Mouse (Mus musculus) ES-CJ7 (cell line): ENCODE results near the gene Supt20.

Experiments
- DNase-seq: peaks from one replicate; pipeline ENCODE4 v3.0.0; 2011; ENCODE audit warnings: low read depth, low spot score

The Supt20 gene

DNA sequence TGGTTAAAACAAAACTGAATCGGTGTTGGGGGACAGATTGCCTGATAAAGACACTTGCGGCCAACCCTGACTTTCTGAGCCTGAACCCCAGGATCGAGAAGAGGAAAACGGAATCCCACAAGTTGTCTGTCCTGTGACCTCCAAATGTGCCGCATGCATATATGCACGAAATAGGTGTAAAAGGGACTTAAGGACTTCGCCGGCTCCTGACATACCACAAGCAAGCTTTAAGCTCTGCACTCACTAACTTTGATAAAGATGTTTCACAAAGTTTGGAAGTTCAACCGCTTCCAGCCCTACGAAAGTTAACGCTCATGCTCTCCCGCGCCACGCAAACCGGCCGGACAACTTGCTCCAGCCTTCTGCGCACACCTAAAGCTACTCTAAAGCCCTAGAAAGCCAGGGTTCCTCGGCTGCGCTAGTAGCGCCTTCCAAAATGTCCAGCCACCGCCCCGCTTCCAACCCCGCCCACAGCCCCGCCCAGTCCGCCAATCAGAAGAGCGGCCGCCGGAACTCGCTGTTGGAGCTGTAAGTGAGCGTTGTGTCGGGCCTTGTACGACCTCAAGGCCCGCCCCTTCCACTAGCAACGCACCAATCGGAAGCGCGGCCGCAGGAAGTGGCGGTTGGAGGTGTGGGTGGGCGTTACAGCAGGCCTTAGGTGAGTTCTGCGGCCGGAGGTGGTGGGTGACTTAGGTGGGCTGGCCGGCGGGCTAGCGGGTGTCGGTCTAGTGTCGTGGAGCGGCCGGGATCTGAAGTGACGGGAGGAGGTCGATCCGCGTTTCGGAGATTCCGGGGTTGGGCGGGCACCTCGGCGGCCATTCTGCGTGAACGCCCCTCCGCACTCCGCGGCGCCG is at the start of gene Supt20:
TSS of gene Supt20 (plus strand) at position 606 of the 854 bp plus-strand sequence.
- DNase-seq: peak; percentile 97

DNA sequence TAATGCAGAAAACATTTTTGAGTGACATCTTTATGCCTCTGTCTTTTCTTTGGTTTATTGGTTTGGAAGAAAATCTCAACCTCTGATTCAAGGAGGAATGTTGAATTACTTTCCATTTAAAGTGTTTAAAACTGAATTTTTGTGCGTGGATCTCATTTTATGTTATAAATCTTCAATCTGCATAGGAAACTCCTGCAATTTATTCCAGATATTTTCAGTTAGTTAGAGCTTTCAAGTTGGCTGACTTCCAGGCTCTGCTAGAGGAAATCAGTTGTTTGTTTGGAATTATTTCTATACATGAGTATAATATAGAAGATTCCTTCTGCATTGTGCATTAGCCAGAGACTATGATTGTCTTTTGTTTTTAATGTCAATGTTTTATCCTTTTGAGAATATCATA is 49.8 kb upstream of the Supt20 start:
- no peak for DNase-seq

DNA sequence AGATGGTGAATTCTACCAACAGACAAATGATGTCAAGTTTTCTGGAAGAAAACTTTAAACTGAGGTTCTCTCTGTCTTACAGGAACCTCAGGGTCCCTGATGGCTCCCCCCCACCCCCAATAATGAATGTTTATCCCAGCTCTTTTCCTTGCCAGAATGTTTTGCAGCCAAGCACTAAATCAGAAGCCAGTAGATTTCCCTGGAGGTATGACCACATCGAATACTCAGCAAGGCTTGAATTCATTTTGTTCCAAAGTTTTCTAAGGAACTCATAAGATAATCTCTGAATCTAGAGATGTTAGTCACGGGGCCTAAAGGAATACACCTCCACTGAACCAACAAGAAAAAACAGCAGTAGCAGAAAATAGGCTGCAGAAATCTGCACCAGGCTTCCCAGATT is 45.0 kb upstream of the Supt20 start:
- DNase-seq: no peak

DNA sequence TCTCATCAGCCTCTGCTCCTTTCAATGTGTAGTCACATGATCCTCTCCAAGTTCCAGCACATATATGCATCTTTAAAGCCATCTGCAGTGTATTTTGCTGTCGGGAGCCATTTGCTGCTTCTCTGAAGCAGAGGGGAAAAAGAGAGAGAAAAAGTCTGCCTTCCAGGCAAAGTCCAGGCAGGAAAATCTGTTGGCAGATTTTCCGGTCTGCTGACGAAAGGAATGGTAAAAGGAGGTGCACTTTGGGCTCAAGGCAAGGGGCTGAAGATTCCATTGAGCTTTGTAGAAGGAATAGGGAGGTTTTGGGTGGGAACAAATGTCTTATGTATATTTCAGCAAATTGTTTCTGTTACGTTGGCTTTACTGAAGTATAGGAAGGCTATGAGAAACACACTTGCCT is 41.0 kb upstream of the Supt20 start:
- DNase-seq: no peak

DNA sequence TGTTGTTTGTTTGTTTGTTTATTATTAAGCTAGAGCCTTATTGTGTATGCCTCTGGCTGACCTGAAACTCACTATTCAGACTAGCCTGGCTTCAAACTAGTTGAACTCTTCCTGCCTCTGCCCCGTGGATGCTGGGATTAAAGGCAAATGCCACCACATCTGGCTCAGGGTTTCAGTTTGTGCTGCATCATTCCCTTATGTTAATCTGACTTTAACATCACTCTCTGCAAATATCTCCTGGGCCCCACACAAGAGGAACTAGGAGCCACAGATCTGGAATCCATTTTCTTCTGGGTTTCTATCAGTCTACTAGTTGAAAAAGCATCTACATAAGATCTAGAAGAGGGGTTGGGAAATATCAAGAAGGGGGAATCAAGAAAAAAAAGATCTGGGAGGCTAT is 38.4 kb upstream of the Supt20 start:
- DNase-seq: no peak

DNA sequence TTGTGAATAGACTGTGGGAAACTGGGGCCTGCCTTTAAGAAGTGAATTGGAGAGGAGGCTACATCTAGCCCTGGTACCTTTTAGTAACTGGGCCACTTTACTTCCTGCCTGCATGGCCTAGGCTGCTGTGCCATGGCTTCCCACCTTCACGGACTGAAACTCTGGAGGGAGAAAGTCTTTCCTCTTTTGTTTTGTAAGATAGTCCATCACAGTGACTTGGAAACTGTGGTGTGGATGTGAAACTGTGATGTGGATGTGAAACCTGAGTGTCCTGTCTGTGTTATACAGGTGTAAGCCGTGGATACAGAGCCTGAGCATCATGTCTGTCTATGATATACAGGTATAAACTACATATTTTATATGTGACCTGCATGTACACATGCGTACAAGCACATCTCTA is 35.5 kb upstream of the Supt20 start:
- DNase-seq: no peak

DNA sequence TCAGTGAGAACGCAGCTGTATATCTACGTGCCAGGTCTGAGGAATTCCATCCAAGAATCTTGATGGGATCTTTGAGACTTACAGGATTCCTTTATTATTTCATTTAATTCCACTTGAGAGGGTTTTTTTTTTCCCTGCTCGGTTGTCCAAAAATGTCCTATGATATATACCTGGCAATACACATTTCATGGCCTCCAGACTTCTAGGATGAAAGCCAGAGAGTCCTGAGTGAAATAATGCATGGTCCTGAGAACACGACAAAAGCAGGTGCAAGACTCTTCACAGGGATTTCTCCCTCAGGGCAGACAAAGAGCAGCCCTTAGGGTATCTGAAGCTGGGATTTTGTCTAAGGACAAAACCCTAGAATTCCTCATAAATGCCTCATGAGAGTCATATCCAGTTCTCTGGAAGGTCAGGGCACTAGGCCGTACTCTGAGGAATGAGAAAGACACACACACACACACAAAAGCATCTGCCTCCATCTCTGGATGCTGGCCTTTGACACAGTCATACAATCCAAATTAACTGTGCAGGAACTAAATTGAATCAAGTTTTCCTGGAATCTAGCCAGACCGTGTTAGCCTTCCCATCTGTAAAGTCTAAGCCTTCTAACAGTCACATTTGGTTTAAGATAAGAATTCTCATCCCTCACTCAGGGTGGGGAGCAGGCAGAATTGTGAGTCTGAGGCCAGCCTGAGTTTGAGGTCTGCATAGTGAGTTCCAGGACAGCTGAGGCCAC is 34.5 kb upstream of the Supt20 start:
- DNase-seq: no peak

DNA sequence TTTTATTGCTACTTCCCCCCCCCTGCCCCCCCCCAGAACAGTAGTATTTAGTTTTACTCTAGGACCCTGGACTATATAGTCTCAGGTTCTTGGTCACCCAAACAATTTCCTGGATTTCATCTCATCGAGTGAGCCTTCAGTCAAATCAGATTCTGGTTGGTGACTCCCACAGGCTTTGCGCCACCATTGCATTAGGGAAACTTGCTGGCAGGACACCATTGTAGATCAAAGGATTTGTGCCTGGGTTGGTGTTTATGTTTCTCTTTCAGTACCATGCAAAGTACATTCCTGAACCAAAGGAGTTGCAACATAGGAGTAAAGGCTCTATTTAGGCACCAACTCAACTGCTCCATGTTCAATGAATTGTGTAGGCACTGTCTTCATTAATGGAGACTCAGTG is 32.9 kb upstream of the Supt20 start:
- DNase-seq: no peak

DNA sequence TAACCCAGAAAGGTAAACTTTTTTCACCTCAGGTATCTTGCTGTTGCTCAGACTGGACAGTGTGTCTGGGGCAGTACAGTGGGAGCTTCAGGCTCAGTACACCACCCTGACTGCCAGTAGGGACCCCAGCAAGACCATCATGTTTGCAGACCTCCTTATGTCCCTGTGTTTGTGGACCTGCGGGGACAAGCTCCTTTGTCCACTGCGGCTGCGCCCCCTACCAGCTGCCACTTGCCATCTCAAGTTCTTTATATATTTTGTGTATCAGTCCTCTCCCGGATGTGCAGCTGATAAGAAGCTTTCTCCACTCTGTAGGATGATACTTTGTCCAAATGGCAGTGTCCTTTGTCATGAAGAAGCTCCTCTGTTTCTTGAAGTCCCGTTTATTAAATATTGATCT is 30.2 kb upstream of the Supt20 start:
- DNase-seq: peak; percentile 5

DNA sequence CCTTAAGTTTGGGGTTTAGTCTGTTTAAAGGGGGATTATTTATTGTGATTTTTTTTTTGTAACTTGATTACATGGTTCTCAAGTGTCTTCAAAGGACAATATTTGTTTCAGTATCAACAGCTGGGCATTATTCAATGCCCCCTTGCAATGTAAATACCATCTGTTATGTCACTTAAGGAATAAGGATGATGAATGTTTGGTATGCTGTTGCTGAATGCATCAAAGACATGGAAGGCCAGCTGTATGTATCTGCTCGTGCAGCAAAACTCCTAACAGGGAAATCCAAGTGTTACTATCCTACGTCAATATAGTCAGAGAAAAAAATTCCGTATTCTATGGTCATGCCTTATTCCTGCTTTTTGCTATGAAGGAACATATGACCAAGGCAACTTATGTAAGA is 24.5 kb upstream of the Supt20 start:
- no peak for DNase-seq

DNA sequence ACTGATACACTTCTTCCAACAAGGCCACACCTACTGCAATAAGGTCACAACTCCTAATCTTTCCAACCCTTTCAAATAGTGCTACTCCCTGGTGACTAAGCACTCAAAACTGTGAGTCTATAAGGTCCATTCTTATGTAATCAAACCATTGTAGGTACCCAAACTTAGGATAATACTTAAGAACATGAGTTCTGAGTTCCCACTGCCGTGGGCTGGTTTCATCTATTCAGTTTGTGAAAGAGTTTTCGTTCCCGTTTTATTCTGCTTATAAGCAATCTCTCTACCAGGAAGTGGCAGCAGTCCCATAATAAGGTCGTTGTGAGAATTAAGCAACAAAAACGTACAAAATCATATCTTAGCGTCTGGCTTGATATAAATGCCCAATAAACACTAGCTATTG is 23.9 kb upstream of the Supt20 start:
- no peak for DNase-seq

DNA sequence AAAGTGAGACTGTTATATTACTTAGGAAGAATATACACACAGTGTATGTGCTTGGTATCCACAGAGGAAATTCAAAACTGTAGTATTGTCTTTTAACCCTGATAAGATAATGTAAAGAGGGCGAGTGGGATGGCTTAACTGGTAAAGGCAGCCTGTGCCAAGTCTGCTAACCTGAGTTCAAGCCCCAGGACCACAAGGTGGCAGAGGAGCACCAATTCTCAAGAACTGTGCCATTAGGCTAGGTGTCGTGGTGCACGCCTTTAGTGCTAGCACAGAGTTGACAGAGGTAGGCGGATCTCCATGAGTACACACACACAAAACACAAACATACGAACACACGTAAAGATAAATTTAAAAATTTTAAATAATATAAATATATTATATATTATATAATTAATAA is 23.0 kb upstream of the Supt20 start:
- peak; percentile 30 for DNase-seq

DNA sequence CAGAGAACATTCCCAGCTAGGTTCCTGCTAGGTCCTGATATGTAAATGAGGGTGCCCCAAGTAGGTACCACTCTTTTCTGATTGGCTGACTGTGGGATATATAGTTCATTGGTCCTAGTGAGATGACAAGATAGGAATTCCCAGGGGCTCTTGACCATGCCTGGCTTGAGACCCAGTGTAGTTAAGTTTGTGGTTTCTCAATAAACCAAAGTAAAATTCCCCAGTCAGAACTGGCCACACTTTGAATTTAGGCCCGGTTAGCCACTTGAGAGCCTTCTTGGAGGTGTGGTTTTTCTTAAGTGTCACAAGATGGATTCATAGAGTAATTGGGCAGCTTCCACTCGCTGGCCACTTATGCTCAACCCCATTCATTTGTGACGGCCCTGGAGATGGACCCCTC is 20.5 kb upstream of the Supt20 start:
- DNase-seq: no peak

DNA sequence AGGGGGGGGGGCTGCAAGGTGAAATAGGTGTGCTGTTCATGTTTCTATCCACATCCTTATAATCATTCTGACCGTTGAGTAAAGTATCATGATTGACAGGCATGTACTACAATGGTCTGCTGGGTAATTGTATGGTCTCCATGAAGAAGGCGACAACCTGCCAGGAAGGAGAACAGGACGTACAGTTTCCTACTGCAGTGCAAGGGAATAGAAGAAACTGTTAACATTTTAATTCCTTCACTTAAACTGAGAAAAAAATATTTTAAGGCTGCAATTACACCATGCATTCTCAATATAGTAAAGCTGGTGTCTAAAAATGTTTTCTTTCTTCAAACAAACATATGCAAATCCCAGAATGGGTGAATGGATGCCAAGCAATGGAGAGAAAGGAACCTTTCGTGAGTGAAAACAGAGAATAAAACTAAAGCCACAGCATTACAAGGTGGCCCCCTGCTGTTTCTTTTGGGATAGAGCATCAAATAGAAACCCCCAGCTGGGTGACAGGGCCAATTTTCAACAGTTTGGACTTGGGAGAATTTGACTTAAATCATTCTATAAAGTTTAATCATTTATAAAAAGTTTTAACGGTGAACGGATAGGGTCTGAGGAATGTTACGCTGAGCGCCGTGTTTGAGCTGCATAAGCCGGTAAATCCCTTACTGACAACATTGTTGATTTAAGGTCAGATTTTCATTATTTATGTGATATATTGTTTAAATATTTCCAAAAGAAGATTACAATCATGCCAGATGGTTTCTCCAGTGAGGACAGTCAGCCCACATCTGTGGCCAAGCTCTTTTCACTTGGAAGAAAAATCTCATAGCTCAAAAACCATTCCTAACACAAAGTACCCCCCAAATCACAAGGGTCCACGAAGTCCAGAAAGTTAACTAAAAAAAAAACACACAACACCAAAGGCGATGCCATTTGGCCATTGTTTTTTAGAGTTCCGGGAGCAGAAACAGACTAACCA is 19.8 kb upstream of the Supt20 start:
- no peak for DNase-seq

DNA sequence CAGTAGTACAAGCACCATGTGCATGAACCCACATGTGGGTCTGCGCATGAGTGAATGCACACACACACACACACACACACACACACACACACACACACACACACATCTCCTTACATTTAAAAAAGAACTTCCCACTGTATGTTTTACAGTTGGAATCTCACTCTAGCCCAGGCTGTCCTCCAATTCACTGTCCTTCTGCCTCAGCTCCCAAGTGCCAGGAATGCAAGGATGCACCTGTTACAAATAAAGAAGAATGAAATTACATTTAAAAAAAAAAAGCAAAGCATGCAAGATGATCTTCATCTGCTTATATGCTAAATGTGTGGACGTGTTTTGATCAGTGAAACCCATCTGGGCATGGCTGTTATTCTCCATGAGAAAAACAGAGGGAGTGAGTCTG is 15.8 kb upstream of the Supt20 start:
- no peak for DNase-seq

DNA sequence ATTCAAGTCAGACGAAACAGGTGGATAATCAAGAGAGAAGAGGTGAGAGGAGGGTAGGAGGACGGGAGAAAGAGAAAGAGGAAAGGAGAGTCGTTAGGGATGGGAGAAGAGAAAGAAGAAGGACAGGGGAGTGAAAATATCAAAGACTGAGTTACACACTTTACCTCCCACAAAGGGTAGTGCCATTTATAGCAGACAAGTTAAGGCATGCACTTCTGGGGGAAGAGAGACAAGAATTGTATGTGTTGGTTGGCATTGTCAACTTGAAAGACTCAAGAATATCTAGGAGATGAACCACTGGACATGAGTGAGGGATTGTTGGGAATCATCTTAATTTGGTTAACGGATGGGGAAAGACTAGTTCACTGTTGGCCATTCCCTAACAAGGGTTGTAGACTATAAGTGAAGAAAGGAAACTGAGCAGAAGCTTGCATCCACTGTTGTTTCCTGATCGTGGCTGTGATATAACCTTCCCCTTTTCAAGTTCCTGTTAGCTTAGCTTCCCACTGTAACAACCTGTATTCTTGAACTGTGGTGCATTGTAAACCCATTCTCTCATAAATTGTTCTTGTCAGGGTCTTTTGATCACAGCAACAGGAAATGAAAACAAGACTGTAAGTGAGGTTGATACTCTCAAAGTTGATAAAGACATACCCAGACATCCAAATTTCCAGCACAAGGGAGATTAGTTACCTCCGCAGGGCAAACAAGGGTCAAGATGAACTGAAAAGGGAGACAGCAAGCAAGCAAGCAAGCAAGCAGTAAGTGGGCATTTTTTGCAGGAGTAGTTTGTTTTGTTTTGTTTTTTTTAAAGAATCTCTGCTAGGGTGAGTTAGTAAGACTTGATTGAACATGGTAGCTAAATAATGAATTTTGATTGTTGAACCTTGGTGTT is 11.1 kb upstream of the Supt20 start:
- no peak for DNase-seq

DNA sequence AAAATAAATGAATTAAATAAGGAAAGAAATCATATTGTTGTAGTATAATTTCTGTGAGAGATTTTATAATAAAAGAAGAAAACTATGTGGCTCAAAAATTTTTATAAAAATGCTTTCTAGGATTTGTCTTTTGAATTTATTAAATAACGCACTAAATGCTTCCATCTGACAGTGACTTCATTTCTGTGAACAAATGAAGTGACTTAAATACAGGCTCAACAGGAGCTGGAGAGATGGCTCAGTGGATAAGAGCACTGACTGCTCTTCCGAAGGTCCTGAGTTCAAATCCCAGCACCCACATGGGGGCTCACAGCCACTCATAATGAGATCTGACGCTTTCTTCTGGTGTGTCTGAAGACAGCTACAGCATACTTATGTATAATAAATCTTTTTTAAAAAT is 7.4 kb upstream of the Supt20 start:
- no peak for DNase-seq

DNA sequence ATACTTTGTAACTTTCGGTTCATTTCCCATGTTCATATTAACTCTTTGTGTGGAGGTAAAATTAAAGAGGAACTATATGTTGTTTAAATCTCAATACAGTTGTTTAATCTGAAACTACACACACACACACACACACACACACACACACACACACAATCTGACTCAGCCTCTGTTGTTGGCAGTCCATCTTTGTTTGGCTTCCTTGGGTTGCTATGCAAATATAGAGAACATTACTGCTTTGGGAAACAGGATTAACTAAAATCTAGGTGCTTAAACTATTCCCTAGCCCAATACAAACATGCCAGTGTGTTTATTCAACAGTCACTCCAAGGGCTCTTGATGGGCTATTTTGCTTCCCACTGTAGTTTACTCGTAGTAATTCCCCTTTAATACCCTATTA is 5.4 kb upstream of the Supt20 start:
- DNase-seq: no peak

DNA sequence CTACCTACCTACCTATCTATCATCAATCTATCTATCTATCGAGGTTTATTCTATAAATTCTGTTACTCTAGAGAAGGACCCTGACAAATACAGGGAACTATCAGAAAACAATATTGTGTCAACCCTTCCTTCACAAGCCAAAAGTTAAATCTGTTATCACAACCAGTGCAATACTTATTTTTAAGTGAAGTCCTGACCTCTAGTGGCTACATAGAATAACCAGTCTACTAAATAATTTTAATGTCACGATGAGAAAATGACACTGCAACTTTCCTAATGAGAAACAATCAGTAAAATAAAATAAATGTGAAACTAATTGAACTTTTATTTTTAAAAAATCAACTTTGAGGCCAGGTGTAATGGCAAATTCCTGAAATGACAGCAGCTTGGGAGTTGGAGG is 3.5 kb upstream of the Supt20 start:
- no peak for DNase-seq

DNA sequence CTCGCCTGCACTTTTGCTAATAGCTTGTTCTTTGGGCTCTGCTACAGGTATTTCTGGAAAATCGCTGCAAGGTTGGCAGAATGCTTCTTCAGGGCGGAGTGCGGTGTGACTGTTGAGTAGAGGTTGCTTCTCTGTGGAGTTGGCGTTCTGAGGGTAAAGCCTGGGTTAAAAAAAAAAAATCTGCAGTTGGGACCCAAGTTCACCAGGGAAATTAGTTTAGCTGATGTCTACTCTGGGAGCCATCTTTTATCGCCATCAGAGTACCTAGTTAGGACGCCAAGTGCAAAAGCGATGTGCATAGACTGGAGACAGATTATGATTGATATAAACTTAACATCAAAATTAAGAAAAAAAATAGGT is 429 bp downstream of the Supt20 start:
- no peak for DNase-seq

DNA sequence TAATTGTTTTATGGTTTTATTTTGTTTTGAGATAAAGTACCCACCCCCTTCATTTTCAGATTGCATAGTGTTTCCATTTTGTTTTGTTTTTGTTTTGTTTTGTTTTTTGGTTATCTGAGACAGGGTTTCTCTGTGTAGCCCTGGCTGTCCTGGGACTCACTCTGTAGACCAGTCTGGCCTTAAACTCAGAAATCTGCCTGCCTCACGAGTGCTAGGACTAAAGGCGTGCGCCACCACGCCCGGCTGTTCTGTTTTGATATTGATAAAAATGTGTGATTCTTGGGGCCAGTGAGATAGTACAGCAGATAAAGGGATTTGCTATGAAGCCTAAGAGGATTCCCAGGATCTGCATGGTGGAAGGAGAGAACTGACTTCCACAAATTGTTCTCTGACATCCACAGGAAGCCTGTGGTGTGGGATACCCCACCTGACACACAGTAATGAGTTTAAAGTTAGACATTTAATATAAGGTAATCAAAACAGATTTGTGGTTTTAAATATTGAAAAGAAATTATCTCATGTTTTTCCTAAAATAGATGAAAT is 7.2 kb downstream of the Supt20 start:
- DNase-seq: no peak
